Mouse (Mus musculus): ENCODE results near the gene Ctse.

Ctse gene

DNA sequence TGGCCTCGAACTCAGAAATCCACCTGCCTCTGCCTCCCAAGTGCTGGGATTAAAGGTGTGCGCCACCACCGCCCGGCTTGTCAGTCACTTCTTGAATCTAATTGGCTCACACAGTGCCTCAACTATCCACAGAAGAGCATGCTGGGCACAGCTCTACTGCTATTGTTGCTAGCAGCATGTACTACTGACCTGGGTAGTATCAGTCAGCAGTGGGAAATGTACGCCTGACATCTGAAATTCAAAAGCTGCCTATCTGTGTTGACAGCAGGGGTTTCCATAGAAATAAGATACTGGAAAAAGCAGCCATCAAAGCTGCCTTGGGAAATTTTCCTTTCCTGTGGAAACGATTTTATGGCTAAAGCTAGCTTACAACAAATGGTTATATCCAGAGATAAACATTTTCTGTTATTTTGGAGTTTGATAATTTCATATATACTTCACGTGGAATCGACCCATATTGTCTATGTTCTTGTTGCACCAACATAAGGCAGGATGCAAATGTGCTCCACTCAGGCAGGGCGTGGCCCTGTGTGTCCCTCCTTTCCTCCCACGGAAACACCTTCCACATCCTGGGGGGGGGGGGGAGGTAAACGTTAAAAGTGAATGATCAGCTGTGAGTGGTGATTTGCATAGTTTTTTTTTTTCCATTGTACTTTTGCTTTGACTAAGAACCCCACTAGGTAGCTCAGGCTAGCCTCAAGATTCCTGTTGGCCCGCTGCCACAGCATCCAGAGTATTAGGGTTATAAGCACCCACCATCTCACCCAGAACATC lies 14.8 kb downstream of the Ctse start:
- DNase-seq (ENCODE audit: extremely low spot score), result no peak

GRCm38 (mm10) chr1:131655601-131656000 lies 17.5 kb downstream of the Ctse start:
- DNase-seq (ENCODE audit: extremely low spot score), result no peak

- DNase-seq (ENCODE audit: extremely low spot score), result peak; percentile 85
Measured at GRCm38 (mm10) chr1:131657945-131658354, 19.8 kb downstream of the Ctse start.

GRCm38 (mm10) chr1:131659512-131660085 lies 21.5 kb downstream of the Ctse start:
- no peak for DNase-seq (ENCODE audit: extremely low spot score)

- DNase-seq (ENCODE audit: extremely low spot score), result no peak
Measured at GRCm38 (mm10) chr1:131660266-131660665, 22.2 kb downstream of the Ctse start.

- DNase-seq (ENCODE audit: extremely low spot score), result no peak
Measured at GRCm38 (mm10) chr1:131660716-131661472, 22.8 kb downstream of the Ctse start.

GRCm38 (mm10) chr1:131661749-131662148 lies 23.6 kb downstream of the Ctse start:
- DNase-seq (ENCODE audit: extremely low spot score), result no peak

DNA sequence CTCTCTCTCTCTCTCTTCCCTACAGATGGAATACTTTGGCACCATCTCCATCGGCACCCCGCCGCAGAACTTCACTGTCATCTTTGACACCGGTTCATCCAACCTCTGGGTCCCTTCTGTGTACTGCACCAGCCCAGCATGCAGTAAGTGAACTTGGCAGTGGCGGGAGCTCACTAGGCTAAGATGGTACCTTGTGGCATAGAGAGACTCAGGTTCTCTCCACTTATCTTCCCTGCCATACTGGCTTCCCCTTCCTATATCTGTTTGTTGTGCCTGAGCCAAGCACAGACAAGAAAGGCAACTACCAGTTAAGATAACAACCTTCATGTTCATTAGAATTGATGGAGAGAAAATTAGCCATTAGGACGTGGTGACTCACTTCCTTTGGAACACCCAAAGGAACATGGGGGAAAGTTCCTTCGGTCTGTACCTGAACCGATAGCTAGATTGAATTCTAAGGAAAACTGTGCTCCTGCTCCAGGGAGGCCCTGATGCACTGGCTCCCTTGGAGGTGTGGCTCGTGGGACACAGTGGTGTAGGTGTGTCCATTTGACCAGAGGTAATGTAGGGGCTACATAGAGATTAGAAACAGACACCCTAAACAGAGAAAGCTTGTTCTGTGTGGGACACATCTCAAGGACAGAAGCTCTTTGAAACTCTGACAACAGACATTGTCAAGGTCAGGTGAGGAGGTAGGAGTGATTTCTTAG lies 25.3 kb downstream of the Ctse start:
- DNase-seq (ENCODE audit: extremely low spot score), result no peak

DNA sequence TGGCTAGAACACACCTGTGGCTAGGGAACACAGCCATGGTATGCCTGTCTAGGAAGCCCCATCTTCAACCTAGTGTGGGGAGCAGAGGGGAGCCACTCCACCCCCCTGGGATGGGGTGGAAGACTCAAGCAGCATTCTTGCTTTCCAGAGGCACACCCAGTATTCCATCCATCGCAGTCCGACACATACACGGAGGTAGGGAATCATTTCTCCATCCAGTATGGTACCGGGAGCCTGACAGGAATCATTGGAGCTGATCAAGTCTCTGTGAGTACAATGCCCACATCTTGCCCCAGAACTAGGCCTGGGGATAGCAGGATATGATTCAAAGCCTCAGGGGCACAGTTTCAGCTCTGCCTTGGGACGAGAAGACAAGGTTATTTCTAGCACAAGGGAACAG lies 26.0 kb downstream of the Ctse start:
- no peak for DNase-seq (ENCODE audit: extremely low spot score)

DNA sequence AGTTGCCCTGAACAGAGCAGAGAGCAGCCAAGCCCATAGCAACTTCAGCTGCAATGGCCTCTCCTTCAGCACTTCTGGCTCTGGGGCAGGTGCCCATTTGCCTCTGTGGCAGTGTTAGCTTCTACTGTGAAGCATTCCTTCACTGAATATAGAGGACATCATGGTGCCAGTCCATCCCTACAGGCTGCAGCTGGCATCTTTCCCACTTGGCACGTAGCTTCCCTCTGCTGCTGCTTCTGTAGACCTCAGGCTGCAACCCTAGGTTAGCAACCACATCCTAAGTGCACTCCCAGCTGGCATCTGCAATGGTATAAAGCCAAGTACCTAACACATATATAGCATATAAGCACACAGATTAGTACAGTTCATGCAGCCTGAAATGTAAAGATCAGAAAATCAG lies 27.8 kb downstream of the Ctse start:
- DNase-seq (ENCODE audit: extremely low spot score), result no peak

- DNase-seq (ENCODE audit: extremely low spot score), result no peak
Measured at GRCm38 (mm10) chr1:131671113-131671512, 33.0 kb downstream of the Ctse start.

DNA sequence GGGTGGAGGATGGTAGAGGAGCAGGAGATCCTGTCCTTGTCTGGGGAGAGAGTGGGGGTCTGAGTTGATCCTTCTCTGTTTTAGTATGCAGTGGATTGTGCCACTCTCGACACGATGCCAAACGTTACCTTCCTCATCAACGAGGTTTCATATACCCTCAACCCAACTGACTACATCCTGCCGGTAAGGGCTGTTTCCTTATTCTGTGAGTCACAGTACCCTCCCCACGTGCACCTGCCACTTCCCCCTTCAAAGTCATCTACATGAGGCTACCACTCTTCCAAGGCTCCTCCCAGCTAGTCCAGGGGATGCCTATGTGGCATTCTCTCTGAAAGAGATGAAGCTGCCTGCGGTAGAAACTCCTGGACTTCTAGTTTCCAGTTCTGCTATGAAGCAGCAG lies 34.3 kb downstream of the Ctse start:
- no peak for DNase-seq (ENCODE audit: extremely low spot score)

GRCm38 (mm10) chr1:131679644-131680043 lies 41.5 kb downstream of the Ctse start:
- DNase-seq (ENCODE audit: extremely low spot score), result no peak

DNA sequence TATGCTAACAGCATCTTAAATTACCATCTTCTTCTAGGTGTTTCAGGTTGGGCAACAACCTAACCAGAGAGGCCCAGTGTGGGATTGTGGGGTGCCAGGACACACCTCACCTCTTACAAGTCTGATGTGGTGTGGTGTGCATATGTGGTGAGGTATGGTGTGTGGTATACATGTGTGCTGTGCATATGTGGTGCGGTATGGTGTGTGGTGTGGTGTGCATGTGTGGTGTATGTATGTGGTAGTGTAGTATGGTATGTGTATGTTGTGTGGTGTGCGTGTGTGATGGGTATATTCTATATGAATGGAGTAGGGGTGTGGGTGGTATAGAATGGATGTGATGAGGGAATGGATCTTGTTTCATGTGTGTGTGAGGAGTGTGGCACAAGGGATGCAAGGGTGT lies 49.6 kb downstream of the Ctse start:
- DNase-seq (ENCODE audit: extremely low spot score), result no peak

DNA sequence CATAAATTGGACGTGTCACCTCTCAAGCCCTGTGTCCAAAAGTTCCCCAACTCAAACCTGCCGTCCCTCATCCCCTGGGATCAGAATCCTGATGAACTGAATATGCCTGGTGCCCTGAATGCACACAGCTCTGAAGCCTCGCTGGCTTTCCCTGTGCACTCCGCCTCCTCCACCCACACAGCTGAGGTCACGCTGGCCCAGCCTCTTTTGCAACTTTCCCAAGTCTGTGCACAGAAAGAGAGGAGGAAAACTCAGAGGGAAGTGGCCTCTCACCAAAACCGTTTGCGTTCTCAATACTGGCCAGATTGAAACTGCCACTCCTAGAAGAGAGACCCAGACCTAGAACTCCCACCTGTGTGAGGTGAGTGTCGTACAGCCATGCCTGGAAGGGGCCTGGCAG lies 50.4 kb downstream of the Ctse start, which contains the start of gene Rab7b:
Gene Rab7b, plus strand, starts transcription at position 221 of the 400 bp plus-strand sequence.
- no peak for DNase-seq (ENCODE audit: extremely low spot score)

GRCm38 (mm10) chr1:131689016-131689415 lies 50.9 kb downstream of the Ctse start:
- no peak for DNase-seq (ENCODE audit: extremely low spot score)

GRCm38 (mm10) chr1:131689899-131690298 lies 51.8 kb downstream of the Ctse start:
- no peak for DNase-seq (ENCODE audit: extremely low spot score)

DNA sequence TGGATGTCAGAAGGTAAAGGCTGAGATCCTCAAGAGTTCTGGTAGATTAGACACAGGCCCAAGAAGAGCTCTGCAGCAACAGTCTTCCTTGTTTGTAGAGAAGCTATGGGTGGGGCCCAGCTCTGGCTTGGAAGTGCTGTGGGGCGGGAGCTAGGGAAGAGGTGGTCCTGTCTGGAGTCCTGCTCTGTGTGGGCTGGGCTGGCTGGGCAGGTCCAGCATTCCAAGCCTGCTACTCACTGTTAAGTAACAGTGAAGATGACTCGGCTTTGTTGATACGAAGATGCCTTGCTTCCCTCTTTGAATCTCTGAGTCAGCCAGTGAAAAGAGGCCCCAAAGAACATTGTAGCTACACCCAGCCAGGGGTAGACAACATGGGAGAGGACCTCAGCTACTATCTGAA lies 52.3 kb downstream of the Ctse start:
- DNase-seq (ENCODE audit: extremely low spot score), result no peak

DNA sequence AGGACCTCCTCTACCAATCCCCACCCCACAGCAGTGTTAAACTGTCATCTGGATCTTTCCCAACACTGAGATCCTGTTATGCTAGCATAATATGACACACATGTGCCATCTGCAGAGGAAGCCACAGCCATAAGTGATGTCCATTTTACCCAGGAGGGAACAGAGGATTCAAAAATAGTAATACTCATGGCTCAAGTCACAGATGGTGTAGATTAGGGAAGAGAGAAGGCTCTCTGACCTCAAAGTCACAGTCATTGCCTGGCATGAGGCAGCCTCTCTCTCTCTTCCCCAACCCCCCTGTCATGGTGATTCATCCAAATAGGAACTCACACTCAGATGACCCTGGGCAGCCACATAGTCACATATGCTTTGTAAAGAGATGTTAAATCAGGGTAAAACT lies 53.2 kb downstream of the Ctse start:
- no peak for DNase-seq (ENCODE audit: extremely low spot score)

DNA sequence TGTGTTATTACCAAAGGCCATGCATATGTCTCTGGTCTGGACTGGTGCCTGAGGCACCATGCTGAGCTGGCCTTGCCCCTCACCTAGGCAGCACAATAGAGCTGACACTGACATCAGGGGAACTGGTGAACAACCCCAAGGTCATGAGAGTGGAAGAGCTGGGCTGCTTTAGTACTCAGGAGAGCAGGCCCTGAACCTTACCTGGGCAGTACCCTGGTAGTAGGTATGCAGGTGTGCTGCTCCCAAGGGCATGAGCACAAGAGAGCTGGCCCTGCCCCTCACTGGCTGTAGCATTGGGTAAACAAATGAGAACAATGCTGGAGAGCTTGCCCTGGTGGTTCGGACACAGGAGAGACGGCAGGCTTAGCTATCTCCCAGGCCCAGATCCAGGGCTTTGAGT lies 57.2 kb downstream of the Ctse start:
- DNase-seq (ENCODE audit: extremely low spot score), result no peak

DNA sequence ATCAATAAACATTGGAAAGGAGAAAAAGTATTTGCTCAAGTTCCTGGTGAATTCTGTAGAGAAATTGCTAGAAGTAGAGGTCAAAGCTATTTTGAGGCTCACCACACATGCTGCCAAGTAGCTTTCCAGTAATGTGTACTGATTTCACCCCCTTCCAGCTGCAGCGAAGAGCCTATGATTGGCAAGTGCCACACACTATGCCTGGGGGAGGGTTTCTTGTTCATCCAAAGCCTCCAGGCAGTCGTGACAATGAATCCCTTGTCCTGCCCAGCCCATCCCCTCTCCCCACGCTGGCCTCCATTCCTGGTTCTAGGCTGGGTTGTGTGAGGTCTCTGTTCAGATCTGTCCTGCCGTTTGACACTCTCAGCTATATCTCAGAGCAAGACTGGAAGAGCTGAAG lies 58.2 kb downstream of the Ctse start:
- no peak for DNase-seq (ENCODE audit: extremely low spot score)

GRCm38 (mm10) chr1:131698770-131699169 lies 60.7 kb downstream of the Ctse start:
- no peak for DNase-seq (ENCODE audit: extremely low spot score)
